Mouse (Mus musculus) T-cell, adult 2 months (primary cell): ENCODE results near the gene Ascl4.
A peak's percentile ranks its signal among the peaks of the same experiment; 100 is the strongest.

Source experiments
- DNase-seq: peaks from one replicate; pipeline ENCODE4 v3.0.0; 2022; ENCODE audit warnings: low spot score

Gene Ascl4

GRCm38 (mm10) chr10:85927676-85928445 lies at the start of gene Ascl4:
TSS of gene Ascl4 (plus strand) at chr10:85927681.
- DNase-seq, result peak; percentile 46

- DNase-seq, result no peak
These were observed 47.5 kb upstream of the Ascl4 start for GRCm38 (mm10) chr10:85879886-85880486.

DNA sequence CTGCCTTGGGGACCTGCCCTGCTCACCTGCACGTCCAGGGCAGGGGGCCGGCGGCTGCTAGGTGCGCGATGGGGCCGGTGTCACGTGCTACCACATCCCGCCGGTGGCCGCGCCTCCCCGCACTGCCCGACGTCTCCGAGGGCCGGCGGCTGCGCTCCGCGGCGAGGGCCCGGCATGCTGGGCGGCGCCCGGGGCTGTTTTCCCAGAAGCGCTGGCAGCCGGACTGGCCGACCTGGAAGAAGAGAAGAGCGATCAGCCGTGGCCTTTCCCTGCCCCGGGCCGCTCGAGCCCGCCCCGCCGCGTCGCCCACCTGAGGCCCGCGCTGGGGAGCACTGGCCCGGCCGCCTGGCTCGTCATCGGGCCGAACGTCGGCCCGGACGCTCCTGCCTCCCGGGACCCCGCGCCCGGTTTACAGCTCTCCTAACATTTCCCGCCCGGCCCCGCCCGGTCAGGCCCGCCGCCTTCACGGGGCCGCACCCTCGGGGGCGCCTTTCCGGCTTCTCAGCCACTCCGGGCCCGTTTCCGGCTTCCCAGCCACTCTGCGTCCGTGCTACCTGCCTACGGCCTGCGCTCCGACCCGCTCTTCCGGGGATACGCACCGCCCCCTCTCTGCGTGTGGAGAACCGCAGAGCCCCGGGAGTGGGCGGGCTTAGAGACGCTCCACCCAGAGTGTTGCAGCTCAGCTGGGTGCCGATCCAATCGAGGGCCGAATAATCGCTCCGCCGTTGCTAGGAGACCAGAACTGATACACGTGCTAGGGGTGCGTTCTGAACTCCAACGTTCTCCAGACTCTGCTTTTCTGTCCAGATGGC lies 10.8 kb upstream of the Ascl4 start, which contains the start of gene Prdm4:
TSS of gene Prdm4 (minus strand) at position 645 of the 812 bp plus-strand sequence.
- DNase-seq, result peak; percentile 98

DNA sequence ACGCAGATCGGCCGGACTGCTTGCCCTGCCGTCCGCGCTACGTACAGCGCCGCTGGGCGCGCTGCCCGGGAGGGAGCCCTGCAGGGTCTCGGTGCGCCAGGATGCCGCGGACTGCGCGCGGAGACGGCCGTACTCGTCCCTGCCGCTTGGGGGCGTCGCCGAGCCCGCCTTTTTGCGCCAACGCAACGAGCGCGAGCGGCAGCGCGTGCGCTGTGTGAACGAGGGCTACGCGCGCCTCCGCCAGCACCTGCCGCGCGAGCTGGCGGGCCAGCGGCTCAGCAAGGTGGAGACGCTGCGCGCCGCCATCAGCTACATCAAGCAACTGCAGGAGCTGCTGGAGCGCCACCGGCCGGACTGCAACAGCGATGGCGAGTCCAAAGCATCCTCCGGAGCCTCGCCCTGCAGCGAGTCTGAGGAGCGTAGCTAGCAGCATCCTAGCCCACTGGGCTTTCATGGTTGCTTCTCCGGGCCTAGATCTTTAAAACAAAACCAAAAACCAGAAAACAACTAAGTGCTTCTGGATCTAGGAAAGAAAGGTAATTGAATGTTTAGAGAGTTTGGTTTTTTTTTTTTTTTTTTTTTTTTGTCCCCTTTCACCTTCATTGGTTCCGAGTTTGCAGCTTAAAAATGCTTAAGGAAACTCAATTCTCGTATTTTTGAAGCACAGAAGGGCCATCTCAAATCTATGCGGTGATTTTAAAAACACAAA lies 1.2 kb downstream of the Ascl4 start:
- DNase-seq, result peak; percentile 86

- DNase-seq, result no peak
These were observed 1.7 kb downstream of the Ascl4 start for GRCm38 (mm10) chr10:85929208-85929591.

GRCm38 (mm10) chr10:85929962-85930361 lies 2.5 kb downstream of the Ascl4 start:
- DNase-seq, result no peak

GRCm38 (mm10) chr10:85936280-85936965 lies 8.9 kb downstream of the Ascl4 start:
- DNase-seq, result no peak

- no peak for DNase-seq
These were observed 21.2 kb downstream of the Ascl4 start for GRCm38 (mm10) chr10:85948483-85949196.

DNA sequence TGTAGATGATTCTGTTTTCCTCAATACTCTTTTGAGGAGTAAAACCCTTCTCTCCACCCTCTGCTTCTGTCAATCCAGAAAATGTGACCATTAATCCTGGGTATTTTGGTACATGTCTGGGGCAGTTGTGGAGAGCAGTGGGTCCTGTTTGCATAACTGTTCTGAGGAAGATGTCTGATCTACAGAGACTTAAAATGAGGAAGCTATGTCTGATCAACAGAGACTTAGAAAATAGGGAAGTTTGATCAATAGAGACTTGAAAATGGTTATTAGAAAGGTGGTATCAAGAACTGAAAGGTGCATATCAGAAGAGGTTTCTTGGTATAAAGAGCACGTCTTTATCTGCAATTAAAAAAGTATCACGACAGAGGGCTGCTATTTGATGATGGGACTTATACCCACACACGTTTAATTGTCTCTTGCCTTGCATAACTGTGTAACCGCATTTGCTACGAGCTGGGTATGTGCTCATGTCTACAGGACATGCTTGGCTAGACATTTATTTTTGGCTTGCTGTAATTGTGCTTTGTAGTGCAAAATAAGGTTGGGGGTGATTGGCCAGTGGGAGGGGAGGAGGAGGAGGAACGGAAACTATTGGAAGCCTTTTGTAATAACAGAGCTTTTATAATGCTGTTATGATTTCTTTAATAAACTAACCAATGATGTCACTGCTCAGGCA lies 24.4 kb downstream of the Ascl4 start:
- no peak for DNase-seq

- no peak for DNase-seq
These were observed 25.9 kb downstream of the Ascl4 start for GRCm38 (mm10) chr10:85953401-85953800.

DNA sequence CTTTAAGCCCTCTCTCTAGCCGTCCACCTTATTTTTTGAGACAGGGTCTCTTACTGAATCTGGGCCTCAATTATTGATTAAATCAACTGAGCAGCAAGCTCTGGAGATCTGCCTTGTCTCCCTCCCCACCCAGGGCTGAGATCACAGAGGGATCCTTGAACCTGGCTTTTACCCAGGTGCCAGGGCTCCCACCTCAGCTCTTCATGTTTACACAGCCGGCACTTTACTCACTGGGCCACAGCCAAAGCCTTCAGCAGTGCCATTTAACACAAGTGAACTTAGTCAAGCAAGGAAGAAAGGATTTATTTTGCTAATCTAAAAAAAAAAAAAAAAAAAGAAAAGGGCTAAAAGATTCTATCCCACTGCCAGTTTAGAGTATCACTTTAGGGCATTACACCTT lies 26.9 kb downstream of the Ascl4 start:
- no peak for DNase-seq

DNA sequence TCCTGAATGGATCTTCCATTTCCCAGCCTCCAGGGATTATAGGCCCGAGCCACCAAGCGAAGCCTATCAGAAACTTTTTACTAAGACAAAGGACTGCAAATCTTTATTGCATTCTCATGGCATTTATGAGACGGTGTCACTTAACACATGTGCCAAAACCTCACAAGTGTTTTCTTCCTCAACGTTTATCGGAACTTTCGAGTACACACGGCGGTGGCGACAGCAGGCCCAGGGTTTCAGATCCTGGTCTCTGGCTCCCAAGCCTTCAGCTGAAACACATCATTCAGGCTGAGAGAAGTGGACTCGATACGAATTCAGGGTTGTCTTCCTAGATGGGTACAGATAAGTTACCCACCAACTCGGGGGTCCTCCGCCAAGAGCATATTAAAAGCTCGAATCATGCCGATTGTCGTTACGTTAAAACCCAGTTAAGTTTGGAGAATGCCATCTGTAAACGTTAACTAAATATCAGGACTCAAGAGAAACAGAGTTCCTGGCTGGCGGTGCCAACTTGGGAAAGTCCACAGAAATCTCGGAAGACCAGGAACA lies 29.5 kb downstream of the Ascl4 start:
- DNase-seq, result no peak

- peak; percentile 95 for DNase-seq
These were observed 30.0 kb downstream of the Ascl4 start, which contains the start of gene Rtcb for GRCm38 (mm10) chr10:85957464-85957950. TSS of gene Rtcb (minus strand) at chr10:85957823.

DNA sequence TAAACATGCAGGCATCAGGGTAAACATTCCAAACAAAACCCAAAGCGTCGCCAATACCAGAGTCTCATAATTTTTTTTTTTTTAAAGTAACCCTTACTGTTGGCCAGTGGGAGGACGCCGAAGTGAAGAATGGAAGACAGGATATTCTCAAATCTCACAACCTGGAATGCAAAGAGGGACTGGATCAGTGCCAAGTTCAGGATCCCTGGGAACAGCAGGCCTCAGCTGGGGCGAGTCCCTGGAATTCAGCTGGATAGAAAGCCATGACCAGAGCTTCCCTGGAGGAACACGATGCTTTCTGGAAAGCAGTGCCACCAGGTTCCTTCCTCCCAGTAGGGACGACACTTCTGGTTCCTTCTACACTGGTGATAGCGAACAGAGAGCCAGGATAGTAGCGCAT lies 35.4 kb downstream of the Ascl4 start:
- DNase-seq, result no peak

GRCm38 (mm10) chr10:85964316-85964715 lies 36.8 kb downstream of the Ascl4 start:
- DNase-seq, result no peak

- DNase-seq, result no peak
These were observed 39.0 kb downstream of the Ascl4 start for GRCm38 (mm10) chr10:85966476-85966875.

- DNase-seq, result no peak
These were observed 40.1 kb downstream of the Ascl4 start for GRCm38 (mm10) chr10:85967411-85968156.

DNA sequence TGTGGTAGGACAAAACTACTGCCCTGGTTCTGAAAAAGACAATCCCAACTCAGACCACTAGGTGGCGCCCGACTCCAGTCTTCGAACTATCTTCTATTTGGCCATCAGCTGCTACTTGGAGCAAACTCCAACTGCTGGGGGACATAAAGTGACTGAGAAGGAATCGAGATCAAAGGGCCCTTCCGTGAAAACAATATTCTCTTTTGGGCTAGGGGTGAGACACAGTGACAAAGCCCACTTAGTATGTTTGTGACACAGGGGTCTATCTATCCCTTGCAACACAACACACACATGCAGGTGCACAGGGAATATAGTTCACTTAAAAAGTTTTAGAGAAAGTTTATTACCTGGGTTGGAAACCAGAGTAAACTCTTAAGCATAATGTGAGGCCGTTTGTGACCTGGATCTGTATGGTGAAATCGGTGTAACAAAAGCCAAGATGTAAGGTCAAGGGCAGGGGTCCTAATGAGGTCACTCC lies 40.7 kb downstream of the Ascl4 start:
- DNase-seq, result peak; percentile 48

- no peak for DNase-seq
These were observed 41.2 kb downstream of the Ascl4 start for GRCm38 (mm10) chr10:85968731-85969130.
